Mouse (Mus musculus) spleen, adult 2 months (tissue): ENCODE data around the gene Eif2ak1. TPM values are rescaled to one million over a fixed set of nuclear protein-coding genes. Genes with fewer than 3 reads are reported as not detected.

Experiments used
- DNase-seq, 2 experiments: peaks; one replicate each; pipeline versions ENCODE4 v3.0.0 to v3.0.0-alpha.2; 2012 to 2021; ENCODE audit warnings: low spot score in 2 of 2, low read depth in 1 of 2
- H3K27ac ChIP-seq: fragments of 200-500 bp; 2 replicates; pipeline ENCODE4 v1.5.1; 2012; ENCODE audit warnings: low read length, inconsistent platforms; ENCODE audit not compliant: insufficient read depth
- H3K27me3 ChIP-seq: fragments of 200-500 bp; 2 replicates; pipeline ENCODE4 v1.6.1; 2012; ENCODE audit warnings: mild to moderate bottlenecking, moderate library complexity, low read length, inconsistent platforms; ENCODE audit not compliant: control insufficient read depth, insufficient read depth
- H3K36me3 ChIP-seq: fragments of 200-500 bp; 2 replicates; pipeline ENCODE4 v1.6.1; 2012; ENCODE audit warnings: mild to moderate bottlenecking, low read length, inconsistent platforms; ENCODE audit not compliant: control insufficient read depth, insufficient read depth
- H3K4me1 ChIP-seq: fragments of 200-500 bp; 2 replicates; pipeline ENCODE4 v1.6.1; 2011; ENCODE audit warnings: inconsistent platforms; ENCODE audit not compliant: control insufficient read depth, insufficient read depth, insufficient read length
- H3K4me3 ChIP-seq: fragments of 200-500 bp; 2 replicates; pipeline ENCODE4 v1.5.1; 2011; ENCODE audit warnings: mild to moderate bottlenecking, inconsistent platforms; ENCODE audit not compliant: insufficient read depth, insufficient read length; ENCODE audit errors: extremely low read depth
- CTCF ChIP-seq: fragments of 200-500 bp; IDR thresholded peaks from 2 replicates; pipeline ENCODE4 v1.5.1; 2011; ENCODE audit warnings: mild to moderate bottlenecking, inconsistent platforms; ENCODE audit not compliant: insufficient read depth, insufficient read length, insufficient replicate concordance; ENCODE audit errors: extremely low read depth
- POLR2A ChIP-seq: fragments of 200-500 bp; IDR thresholded peaks from 2 replicates; pipeline ENCODE4 v1.6.1; 2011; ENCODE audit warnings: low read depth, low read length, inconsistent platforms
- WGBS: fragments of 180-500 bp; shearing (Covaris S2); methylation state at CpG from one replicate; pipeline ENCODE4 v1.1.7; 2018; 5-methylcytosine and 5-hydroxymethylcytosine counted together
- polyA plus RNA-seq: library from polyadenylated mRNA; depleted of rRNA; stranded (reverse); fragments of >200 nt; gene quantifications from 2 replicates; pipeline ENCODE4 v1.2.3, GENCODE M21; 2012; rRNA removed

The Eif2ak1 gene
- polyA plus RNA-seq, 1 experiment, result 23.8 TPM

GRCm38 (mm10) chr5:143950016-143950415, 132.4 kb downstream of the Eif2ak1 start:
- Histone ChIP-seq H3K27ac (no peak overlapping the region), H3K4me1 (no peaks in the 10 kb centered on the region), H3K36me3 (no peaks in the 10 kb centered on the region), H3K4me3 (no peak overlapping the region), H3K27me3 (no peaks in the 10 kb centered on the region)
- TF ChIP-seq CTCF, result no peak
- no peak for TF ChIP-seq POLR2A
- 59% methylated on average over 5 of the region's 5 CpGs for WGBS
- DNase-seq, result no peak

Other genes with a start within 250 kb of the Eif2ak1 start
- 12.3 and 15.2 TPM in 2 replicates for gene Cyth3, start 195.3 kb upstream of the Eif2ak1 start, polyA plus RNA-seq
- gene Usp42, start 85.5 kb upstream of the Eif2ak1 start, polyA plus RNA-seq, result 7.2 and 8.0 TPM in 2 replicates
- gene Ankrd61, start 79.9 kb downstream of the Eif2ak1 start, polyA plus RNA-seq, result 0.08 and 0.09 TPM in 2 replicates
- gene Aimp2, start 92.1 kb downstream of the Eif2ak1 start, polyA plus RNA-seq, result 24.2 and 25.2 TPM in 2 replicates
- gene Pms2, start 92.2 kb downstream of the Eif2ak1 start, polyA plus RNA-seq, result 3.6 and 3.9 TPM in 2 replicates
- gene Gm42421, start 110.4 kb downstream of the Eif2ak1 start, polyA plus RNA-seq, result not detected in 2 replicates
- 0.28 and 0.49 TPM in 2 replicates for gene Rsph10b, start 115.2 kb downstream of the Eif2ak1 start, polyA plus RNA-seq
- 5.9 and 6.1 TPM in 2 replicates for gene Ccz1, start 197.1 kb downstream of the Eif2ak1 start, polyA plus RNA-seq
- not detected in 2 replicates for gene Ocm, start 208.9 kb downstream of the Eif2ak1 start, polyA plus RNA-seq